Mouse (Mus musculus): ENCODE measurements at regions not wholly inside any gene's neighbourhood (a gene's known extent, or its start where the extent isn't known, plus 50 kb on each side); places are given as distances from the start of the nearest gene placed in this dataset.
A peak's percentile ranks its signal among the peaks of the same experiment; 100 is the strongest.

GRCm38 (mm10) chr10:111740586-111741265 is 231.7 kb upstream of the Krr1 start:
- H3K4me1 ChIP-seq = peaks cover 4% of the 10 kb centered on the region; the same call in 1 of the 2 replicates

GRCm38 (mm10) chr10:111741301-111741945 is 231.0 kb upstream of the Krr1 start:
- Histone ChIP-seq H3K4me2 (replicated peaks) (no peak overlapping the region), H3K27me3 (no peaks in the 10 kb centered on the region), H3K27ac (no peak overlapping the region), H3K9me3 (no peaks in the 10 kb centered on the region), H3K4me1 (peaks cover 4% of the 10 kb centered on the region; the same call in 1 of the 2 replicates), H3K4me3 (no peak overlapping the region), H3K36me3 (no peaks in the 10 kb centered on the region), H3K9ac (no peak overlapping the region)
- WGBS = 76% methylated on average over 5 of the region's 5 CpGs
- no peak for ATAC-seq (ENCODE audit: insufficient number of reproducible peaks, insufficient read depth, low FRiP score, low TSS enrichment)

More at GRCm38 (mm10) chr10:111740586-111741265, 231.7 kb upstream of the Krr1 start:
- Histone ChIP-seq H3K36me3 (no peaks in the 10 kb centered on the region), H3K4me3 (no peak overlapping the region), H3K27ac (no peak overlapping the region), H3K27me3 (no peaks in the 10 kb centered on the region), H3K9ac (no peak overlapping the region), H3K4me2 (replicated peaks) (no peak overlapping the region), H3K9me3 (no peaks in the 10 kb centered on the region)
- 64% methylated on average over 9 of the region's 9 CpGs for WGBS
- no peak for ATAC-seq (ENCODE audit: insufficient number of reproducible peaks, insufficient read depth, low FRiP score, low TSS enrichment)

GRCm38 (mm10) chr10:111743291-111743690 is 229.2 kb upstream of the Krr1 start:
- no peak overlapping the region for H3K4me3 ChIP-seq
- no peak for ATAC-seq (ENCODE audit: insufficient number of reproducible peaks, insufficient read depth, low FRiP score, low TSS enrichment)
- no peaks in the 10 kb centered on the region for H3K27me3 ChIP-seq
- H3K4me2 ChIP-seq (replicated peaks) = no peak overlapping the region
- no peaks in the 10 kb centered on the region for H3K9me3 ChIP-seq
- H3K36me3 ChIP-seq = no peaks in the 10 kb centered on the region
- H3K4me1 ChIP-seq = peaks cover 7% of the 10 kb centered on the region; the same call in 1 of the 2 replicates
- no peak overlapping the region for H3K9ac ChIP-seq
- WGBS = 88% methylated on average over 9 of the region's 9 CpGs
- H3K27ac ChIP-seq = no peak overlapping the region

- 90% methylated on average over 3 of the region's 3 CpGs for WGBS
- no peak overlapping the region for H3K4me2 ChIP-seq (replicated peaks)
- H3K9me3 ChIP-seq = no peaks in the 10 kb centered on the region
- H3K4me3 ChIP-seq = no peak overlapping the region
- no peak overlapping the region for H3K27ac ChIP-seq
- H3K27me3 ChIP-seq = no peaks in the 10 kb centered on the region
- no peak for ATAC-seq (ENCODE audit: insufficient number of reproducible peaks, insufficient read depth, low FRiP score, low TSS enrichment)
- H3K36me3 ChIP-seq = no peaks in the 10 kb centered on the region
- H3K4me1 ChIP-seq = peaks cover 2% of the 10 kb centered on the region; the same call in 1 of the 2 replicates
- H3K9ac ChIP-seq = no peak overlapping the region
Measured at GRCm38 (mm10) chr10:111745116-111745515, 227.3 kb upstream of the Krr1 start.

- Histone ChIP-seq H3K9ac (no peak overlapping the region), H3K9me3 (no peaks in the 10 kb centered on the region), H3K27ac (no peak overlapping the region), H3K4me2 (replicated peaks) (no peak overlapping the region), H3K4me3 (no peak overlapping the region), H3K27me3 (no peaks in the 10 kb centered on the region), H3K36me3 (no peaks in the 10 kb centered on the region), H3K4me1 (peaks cover 6% of the 10 kb centered on the region; the same call in 1 of the 2 replicates)
- 0 out of 2 replicates have a peak, but pooled peaks have one; percentile 44 for ATAC-seq (ENCODE audit: insufficient number of reproducible peaks, insufficient read depth, low FRiP score, low TSS enrichment)
- WGBS = 64% methylated on average over 12 of the region's 12 CpGs
Measured at GRCm38 (mm10) chr10:111746067-111746878, 226.2 kb upstream of the Krr1 start.

- H3K9me3 ChIP-seq = no peaks in the 10 kb centered on the region
- ATAC-seq (ENCODE audit: insufficient number of reproducible peaks, insufficient read depth, low FRiP score, low TSS enrichment) = peak; percentile 68
- H3K4me1 ChIP-seq = peaks cover 7% of the 10 kb centered on the region; the same call in 1 of the 2 replicates
- H3K9ac ChIP-seq = no peak overlapping the region
- no peaks in the 10 kb centered on the region for H3K36me3 ChIP-seq
- H3K27ac ChIP-seq = no peak overlapping the region
- no peak overlapping the region for H3K4me2 ChIP-seq (replicated peaks)
- no peaks in the 10 kb centered on the region for H3K27me3 ChIP-seq
- WGBS = 81% methylated on average over 6 of the region's 6 CpGs
- no peak overlapping the region for H3K4me3 ChIP-seq
Measured at GRCm38 (mm10) chr10:111746879-111747477, 225.5 kb upstream of the Krr1 start.

DNA sequence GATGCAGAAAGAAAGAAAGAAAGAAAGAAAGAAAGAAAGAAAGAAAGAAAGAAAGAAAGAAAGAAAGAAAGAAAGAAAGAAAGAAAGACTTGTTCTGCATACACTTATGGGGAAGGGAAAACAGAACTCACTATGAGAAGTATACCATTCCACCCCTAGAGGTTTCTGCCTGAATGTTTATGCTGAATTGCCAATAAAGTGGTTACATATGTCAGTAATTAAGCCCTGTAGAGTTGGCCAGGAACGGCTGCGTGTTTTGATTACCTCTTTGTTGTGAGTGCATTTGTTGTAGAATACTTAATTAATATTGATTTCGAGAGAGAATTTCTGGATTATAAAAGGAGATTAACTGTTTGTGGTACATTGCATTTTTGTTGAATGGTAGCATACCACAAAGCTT is 224.0 kb upstream of the Krr1 start:
- H3K36me3 ChIP-seq = no peaks in the 10 kb centered on the region
- WGBS = 24% methylated on average over 3 of the region's 3 CpGs
- H3K27me3 ChIP-seq = no peaks in the 10 kb centered on the region
- H3K9ac ChIP-seq = no peak overlapping the region
- peaks cover 7% of the 10 kb centered on the region; the same call in 1 of the 2 replicates for H3K4me1 ChIP-seq
- no peaks in the 10 kb centered on the region for H3K9me3 ChIP-seq
- no peak overlapping the region for H3K4me2 ChIP-seq (replicated peaks)
- no peak overlapping the region for H3K27ac ChIP-seq
- no peak overlapping the region for H3K4me3 ChIP-seq
- no peak for ATAC-seq (ENCODE audit: insufficient number of reproducible peaks, insufficient read depth, low FRiP score, low TSS enrichment)

DNA sequence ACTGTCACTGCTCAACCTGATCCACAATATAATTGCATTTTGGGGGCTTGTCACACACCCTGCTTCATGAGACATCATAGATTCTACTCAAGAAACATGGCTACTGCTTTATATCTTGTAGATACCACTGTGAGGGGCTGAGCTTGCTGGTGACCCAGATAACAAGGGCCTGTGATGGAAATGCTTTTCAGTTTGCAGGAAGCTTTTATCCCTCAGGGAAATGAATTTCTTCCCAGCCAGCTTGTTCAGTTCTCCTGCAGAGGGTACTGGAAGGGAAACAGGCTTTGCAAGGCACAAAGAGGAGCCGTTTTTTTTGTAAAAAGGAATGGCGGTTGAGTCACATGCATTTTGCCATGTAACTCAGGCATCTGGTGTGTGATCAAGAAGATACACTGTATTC is 218.8 kb upstream of the Krr1 start:
- Histone ChIP-seq H3K27ac (no peak overlapping the region), H3K4me3 (no peak overlapping the region), H3K36me3 (no peaks in the 10 kb centered on the region), H3K4me1 (peaks cover 4% of the 10 kb centered on the region; the same call in 1 of the 2 replicates), H3K9ac (no peak overlapping the region), H3K9me3 (no peaks in the 10 kb centered on the region), H3K27me3 (no peaks in the 10 kb centered on the region), H3K4me2 (replicated peaks) (no peak overlapping the region)
- 82% methylated on average over 2 of the region's 2 CpGs for WGBS
- no peak for ATAC-seq (ENCODE audit: insufficient number of reproducible peaks, insufficient read depth, low FRiP score, low TSS enrichment)

GRCm38 (mm10) chr10:111755964-111756363 is 216.5 kb upstream of the Krr1 start:
- ATAC-seq (ENCODE audit: insufficient number of reproducible peaks, insufficient read depth, low FRiP score, low TSS enrichment) = no peak
- Histone ChIP-seq H3K4me1 (peaks cover 3% of the 10 kb centered on the region; the same call in 1 of the 2 replicates), H3K36me3 (no peaks in the 10 kb centered on the region), H3K27ac (no peak overlapping the region), H3K9me3 (no peaks in the 10 kb centered on the region), H3K4me2 (replicated peaks) (no peak overlapping the region), H3K9ac (no peak overlapping the region), H3K4me3 (no peak overlapping the region), H3K27me3 (no peaks in the 10 kb centered on the region)
- 83% methylated on average over 1 of the region's 1 CpGs for WGBS

DNA sequence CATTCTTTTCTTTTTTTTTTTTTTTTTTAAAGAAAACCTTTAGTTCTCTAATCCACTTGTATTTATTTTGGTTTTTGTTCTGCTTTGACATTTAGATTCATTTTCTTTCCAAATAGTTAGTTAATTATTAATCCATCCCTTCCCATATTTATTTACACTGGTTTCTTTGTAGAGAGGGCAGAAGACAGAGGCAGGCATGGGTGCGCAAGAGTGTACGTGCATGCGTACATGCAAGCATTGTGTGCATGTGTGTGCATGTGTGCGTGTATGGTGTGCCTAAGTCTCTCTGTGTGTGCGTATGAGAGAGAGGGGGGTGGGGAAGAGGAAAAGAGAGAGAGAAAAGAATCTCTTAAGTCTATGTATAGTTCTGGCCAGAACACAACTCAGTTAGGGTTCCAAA is 215.9 kb upstream of the Krr1 start:
- ATAC-seq (ENCODE audit: insufficient number of reproducible peaks, insufficient read depth, low FRiP score, low TSS enrichment) = no peak
- H3K4me1 ChIP-seq = no peaks in the 10 kb centered on the region
- WGBS = 96% methylated on average over 5 of the region's 5 CpGs
- no peak overlapping the region for H3K4me3 ChIP-seq
- H3K9ac ChIP-seq = no peak overlapping the region
- no peaks in the 10 kb centered on the region for H3K9me3 ChIP-seq
- H3K36me3 ChIP-seq = no peaks in the 10 kb centered on the region
- H3K27ac ChIP-seq = no peak overlapping the region
- no peaks in the 10 kb centered on the region for H3K27me3 ChIP-seq
- no peak overlapping the region for H3K4me2 ChIP-seq (replicated peaks)

- Histone ChIP-seq H3K9ac (no peak overlapping the region), H3K36me3 (no peaks in the 10 kb centered on the region), H3K4me2 (replicated peaks) (no peak overlapping the region), H3K27me3 (no peaks in the 10 kb centered on the region), H3K27ac (no peak overlapping the region), H3K4me3 (no peak overlapping the region), H3K9me3 (no peaks in the 10 kb centered on the region), H3K4me1 (no peaks in the 10 kb centered on the region; the same call in 1 of the 2 replicates)
- WGBS = 78% methylated on average over 7 of the region's 7 CpGs
- ATAC-seq (ENCODE audit: insufficient number of reproducible peaks, insufficient read depth, low FRiP score, low TSS enrichment) = no peak
Measured at GRCm38 (mm10) chr10:111757689-111758088, 214.8 kb upstream of the Krr1 start.
